Mouse (Mus musculus) embryo, embryonic 9.5 days (tissue): Measurements from ENCODE around the gene Grk3.
A peak's percentile ranks its signal among the peaks of the same experiment; 100 is the strongest.

Experiments
- DNase-seq: peaks from one replicate; pipeline ENCODE4 v3.0.0-alpha.2; 2017; ENCODE audit errors: extremely low spot score

Gene Grk3

DNA sequence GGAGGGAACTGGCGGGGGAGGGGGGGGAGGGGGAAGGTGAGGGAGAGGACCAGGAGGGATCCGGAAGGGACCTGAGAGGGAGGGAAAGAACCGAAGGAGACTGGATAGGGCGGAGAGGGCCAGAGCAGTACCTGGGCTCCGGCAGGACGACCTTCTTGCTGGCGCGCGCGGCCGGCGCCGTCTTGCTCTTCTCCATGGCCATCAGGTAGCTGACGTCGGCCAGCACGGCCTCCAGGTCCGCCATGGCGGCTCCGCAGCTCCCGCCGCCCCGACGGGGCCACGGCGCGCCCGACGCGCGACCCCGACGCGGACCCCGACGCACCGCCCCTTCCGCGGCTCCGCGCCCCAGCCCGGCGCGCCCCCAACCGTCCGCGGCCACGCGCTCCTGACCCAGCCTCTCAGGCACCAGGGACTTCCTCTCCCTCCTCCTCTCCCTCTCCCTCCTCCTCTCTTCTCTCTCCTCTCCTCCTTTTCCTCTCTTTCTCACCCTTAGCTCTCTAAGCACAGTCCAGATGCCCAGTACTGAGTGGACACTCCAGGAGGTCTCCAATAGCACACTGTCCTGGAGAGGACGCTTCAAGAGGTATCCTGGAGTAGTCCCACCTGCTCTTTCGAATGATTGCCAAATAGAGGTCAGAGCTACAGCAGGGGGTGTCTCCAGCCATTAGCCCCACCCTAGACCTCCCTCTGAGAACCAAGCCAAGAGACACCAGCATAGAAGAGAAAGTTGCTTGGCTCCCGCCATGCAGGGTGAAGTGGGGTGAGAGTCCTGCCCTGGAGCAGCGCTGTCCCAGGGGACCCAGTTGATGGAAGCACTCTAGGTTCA is at the start of gene Grk3:
Gene Grk3 (minus strand): TSS at position 556 of the 826 bp plus-strand sequence.
- peak; percentile 66 for DNase-seq

GRCm38 (mm10) chr5:113054308-113054707 is 38.7 kb upstream of the Grk3 start:
- peak; percentile 83 for DNase-seq

DNA sequence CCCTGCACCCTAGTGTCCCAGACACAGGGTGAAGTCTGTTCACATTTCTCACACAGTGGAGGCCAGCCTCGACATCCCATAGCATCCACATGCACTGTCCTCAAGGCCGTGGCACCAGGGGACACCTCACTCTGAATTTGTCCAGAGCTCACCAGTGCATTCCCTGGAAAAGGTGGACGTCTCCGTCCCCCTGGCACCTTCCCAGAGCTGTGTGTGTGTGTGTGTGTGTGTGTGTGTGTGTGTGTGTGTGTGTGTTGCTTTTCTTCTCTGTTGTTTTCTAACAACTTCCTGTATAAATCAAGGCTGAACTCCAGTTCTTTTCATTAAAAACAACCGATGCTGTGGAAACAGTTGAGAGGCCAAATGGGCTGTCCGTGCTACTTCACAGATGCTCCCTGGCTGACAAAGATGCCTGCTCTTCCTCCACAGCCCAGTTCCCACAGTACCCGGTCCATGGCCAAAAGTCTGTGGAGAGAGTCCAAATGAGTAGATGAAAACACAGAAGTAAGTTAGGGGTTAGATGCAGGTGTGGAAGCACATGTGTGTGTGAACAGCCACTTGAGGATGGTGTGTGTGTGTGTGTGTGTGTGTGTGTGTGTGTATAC is 35.1 kb upstream of the Grk3 start:
- no peak for DNase-seq

- no peak for DNase-seq
Observed at GRCm38 (mm10) chr5:113049876-113050275, 34.3 kb upstream of the Grk3 start.

DNA sequence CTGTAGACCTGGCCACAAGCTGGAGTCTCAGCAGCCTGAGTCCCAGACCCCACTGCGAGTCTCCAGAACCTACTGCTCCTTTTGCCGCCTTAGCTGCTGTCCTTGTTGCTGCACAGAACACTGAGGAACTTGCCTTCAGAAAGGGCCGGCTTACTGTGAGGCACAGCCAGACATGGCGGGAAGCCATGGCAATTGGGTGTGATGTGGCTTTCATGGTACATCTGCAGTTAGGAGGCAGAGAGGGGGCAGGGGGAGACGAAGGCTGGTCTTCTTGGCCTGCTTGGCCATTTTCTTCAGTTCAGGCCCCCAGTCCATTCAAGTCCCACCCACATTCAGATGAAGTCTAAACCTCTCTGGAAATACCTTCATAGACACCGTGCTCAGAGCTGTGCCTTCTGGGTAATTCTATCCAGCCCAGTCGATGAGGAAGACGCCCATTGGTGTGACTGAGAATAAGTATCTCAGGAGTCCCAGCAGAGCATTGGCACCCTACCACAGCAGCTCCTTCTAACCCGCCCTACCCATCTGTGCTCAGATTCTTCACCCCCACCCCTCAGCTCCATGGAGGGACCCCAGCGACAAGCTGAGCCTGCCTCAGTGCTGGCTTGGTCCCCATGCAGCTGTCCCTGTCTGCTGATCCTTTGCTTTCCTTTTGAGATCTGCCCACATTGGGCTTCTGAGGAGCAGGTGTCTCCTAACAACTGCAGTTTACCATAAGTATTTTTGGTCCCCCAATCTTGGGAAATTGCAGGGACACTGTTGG is 30.1 kb upstream of the Grk3 start:
- no peak for DNase-seq

DNA sequence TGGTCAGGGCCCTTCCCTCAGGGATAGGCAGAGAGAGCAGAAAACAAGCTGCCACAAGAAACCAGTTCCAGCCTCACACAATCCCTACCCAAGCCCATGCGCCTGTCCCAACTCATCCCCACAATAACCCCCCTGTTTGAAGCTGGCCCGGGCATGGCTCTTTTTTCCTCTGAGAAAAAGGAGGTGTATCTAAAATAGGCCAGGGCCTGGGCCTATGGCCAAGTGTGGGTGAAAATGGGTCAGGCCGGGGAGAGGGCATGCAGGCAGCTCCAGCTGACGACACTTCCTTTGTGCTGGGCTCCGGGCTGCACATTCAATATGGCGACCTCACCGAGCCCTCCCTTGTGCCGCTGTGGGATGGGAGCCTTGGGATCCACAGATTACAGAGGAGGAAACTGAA is 27.9 kb upstream of the Grk3 start:
- no peak for DNase-seq

DNA sequence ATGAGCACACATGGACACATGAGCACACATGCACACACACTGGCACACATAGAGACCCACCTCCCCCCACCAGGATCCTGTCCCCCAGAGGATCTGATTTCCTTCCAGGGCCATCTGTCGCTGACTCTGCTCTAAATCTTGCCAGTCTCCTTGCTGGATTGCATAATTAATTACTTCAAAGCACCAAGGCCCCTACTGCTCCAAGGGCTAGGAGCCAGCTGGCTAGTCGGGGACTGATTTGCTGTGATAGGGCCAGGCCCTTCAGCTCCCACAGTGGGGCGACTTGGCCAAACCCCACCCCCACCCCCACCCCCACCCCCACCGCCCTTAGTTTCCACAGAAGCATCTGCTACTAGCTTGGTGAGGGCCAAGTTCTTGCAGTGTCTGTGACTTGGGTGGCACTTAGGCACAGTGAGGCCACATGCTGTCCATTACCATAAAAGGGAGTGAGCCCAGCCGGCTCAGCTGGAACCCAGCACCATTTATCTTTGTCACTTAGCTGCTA is 26.0 kb upstream of the Grk3 start:
- peak; percentile 39 for DNase-seq

DNA sequence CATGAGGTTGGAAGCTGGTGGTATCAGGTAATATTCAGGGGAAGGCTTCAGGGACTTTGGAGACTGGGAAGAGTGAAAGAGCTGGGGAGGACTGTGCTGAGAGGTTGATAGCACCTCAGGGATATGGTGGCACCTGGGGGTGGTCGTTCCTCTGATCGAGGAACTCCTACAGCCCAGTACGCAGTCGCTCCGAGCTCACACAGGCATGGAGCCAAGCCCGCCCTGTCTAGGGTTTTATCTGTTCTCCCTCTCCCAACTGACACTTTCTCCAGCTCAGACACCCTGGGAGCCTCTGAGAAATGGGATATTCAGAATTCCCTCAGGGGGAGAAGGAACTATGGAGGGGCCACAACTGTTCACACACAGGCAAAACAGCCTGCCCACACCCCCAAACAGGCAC is 25.2 kb upstream of the Grk3 start:
- no peak for DNase-seq

DNA sequence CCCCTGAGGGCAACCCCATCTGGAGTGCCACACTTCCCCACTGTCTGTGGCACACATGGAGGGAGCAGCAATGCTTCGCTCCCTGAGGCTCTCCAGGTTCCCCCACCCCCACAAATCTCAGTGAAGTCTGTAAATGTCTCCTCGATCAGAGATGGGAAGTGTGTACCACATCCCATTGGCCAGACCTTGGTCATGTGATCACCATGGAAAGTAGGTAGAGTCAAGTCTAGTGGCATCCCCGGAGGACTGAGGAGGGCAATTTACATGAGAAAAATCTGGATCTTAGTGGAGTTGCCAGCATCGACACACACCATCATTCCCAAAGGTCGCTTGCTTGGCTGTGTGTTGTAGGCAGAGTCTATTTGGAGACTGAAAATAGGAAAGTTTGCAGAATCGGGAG is 23.0 kb upstream of the Grk3 start:
- no peak for DNase-seq

- DNase-seq: no peak
Observed at GRCm38 (mm10) chr5:113035094-113036047, 19.8 kb upstream of the Grk3 start.

- no peak for DNase-seq
Observed at GRCm38 (mm10) chr5:113031201-113031754, 15.7 kb upstream of the Grk3 start.

DNA sequence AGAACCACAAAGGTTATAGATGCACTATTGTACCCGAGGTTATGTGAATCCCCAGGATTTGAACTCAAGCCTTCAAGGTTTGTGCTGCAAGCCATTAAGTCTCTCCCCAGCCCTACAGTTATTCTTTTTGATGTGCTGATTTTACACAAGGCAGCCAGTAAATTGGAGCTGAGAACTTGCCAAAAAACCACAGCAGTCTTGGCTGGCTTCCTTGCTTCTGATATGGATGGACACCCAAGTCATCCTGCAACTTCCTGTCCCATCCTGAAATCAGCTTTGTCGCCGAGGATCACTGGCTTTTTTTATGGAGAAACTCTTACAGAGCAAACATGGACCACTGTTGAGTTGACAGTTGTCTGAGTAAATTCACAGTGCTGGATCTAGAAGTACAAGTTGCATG is 14.5 kb upstream of the Grk3 start:
- DNase-seq: no peak

- DNase-seq: no peak
Observed at GRCm38 (mm10) chr5:113026706-113027105, 11.1 kb upstream of the Grk3 start.

DNA sequence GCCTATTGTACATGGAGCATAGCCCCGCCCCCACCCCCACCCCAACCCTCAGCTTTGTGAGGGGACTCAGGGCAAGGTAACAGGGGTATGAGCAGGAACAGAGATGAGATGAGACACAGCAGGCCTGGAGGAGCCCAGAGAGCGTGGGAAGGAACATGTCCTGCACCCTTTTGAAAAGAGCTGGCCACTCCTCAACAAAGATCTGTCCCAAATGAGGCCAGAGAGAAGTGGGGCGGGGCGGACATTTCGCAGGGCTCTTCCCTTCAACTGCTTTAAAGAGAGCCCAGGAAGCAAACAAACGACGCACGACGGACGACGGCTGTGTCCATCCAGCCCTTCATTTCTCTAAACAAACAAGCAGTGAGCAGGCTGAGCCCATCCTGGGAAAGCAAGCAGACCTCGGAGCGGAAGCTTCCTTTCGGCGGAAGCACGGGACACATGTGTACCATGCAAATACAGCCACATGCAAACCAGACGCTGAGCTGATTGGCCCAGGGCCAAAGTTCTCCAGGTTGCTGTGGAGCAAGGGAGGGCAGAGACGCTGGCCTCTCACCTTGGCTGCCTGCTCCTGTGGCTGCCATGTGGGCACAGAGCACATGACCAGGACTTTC is 8.7 kb upstream of the Grk3 start:
- no peak for DNase-seq

- DNase-seq: no peak
Observed at GRCm38 (mm10) chr5:113018190-113018589, 2.6 kb upstream of the Grk3 start.

DNA sequence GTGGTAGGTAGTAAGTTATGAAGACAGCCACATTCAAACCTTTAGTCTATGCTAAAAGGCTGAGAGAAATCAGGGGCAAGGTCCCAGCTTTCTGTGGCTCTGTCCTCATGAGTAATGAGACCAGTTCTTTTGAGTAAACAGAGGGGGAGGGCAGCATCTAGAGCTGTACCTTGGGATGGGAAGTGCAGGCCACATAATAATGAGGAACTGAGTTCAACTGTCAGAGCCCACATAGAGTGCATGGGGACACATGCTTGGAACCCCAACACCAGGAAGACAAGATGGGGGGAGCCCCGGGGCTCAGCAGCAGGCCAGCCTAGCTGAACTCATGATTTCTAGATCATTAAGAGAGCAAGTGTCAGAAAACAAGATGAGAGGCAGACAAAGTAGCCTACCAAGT is 1.4 kb upstream of the Grk3 start:
- DNase-seq: no peak

DNA sequence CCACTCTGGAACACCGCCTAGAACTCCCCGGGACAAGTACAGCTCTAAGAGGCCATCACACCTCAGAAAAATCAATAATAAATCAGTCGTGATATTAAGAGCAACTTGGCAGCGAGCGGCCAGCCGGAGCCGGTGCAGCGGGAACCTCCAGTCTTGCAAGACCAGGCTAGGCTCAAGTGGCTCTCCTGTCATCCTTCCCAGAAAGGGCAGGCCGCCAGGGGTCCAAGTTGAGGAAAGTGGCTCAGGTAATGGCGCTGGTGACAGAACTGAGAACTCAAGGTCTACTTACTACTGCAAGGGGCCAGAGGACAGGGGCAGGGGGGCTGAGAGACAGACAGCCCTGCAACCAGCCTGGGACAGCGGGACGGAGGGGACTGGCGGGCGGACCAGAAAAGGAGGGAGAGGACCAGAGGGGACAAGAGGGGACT is 769 bp downstream of the Grk3 start:
- DNase-seq: peak; percentile 55

- DNase-seq: no peak
Observed at GRCm38 (mm10) chr5:113014111-113014807, 1.3 kb downstream of the Grk3 start.

DNA sequence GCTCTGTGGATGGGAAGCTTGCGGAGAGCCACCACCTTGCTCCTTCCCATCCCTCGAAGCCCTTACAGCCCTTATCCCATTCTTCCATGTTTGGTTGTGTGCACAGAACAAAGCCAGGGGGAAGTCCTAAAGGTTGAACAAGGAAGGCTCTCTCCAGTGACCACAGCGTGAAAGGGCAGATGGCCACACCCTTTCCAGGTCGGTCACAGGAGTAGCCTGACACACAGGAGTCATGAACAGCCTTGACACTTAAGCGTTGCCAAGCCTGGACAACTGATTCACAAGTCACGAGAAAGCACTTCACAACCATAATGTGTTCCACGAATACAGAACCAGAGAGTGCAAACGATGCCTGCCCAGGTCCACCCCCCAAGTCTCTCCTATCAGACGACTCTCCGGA is 3.7 kb downstream of the Grk3 start:
- DNase-seq: no peak
